Mouse (Mus musculus): ENCODE results near the gene Zfx. TPM values are rescaled to one million over a fixed set of nuclear protein-coding genes. Genes with fewer than 3 reads are reported as not detected.

Gene Zfx
- polyA plus RNA-seq, 1 experiment = 3.8 TPM

- no peaks in the 10 kb centered on the region for H3K27me3 ChIP-seq (ENCODE audit: control insufficient read depth, insufficient read depth, low read length)
- TF ChIP-seq CTCF (IDR thresholded peaks at IDR 0.05; ENCODE audit: extremely low read depth, insufficient read depth, insufficient read length, insufficient replicate concordance) (no peak), POLR2A (IDR thresholded peaks at IDR 0.05; ENCODE audit: low read depth, low read length) (no peak)
- 85% methylated on average over 5 of the region's 5 CpGs for WGBS
- no peaks in the 10 kb centered on the region for H3K36me3 ChIP-seq (ENCODE audit: control insufficient read depth, insufficient read depth, low read length)
- no peak overlapping the region for H3K27ac ChIP-seq (ENCODE audit: insufficient read depth, low read length)
- H3K4me3 ChIP-seq (ENCODE audit: extremely low read depth, insufficient read depth, insufficient read length) = no peak overlapping the region
- DNase-seq (ENCODE audit: low read depth in 1 of 2, low spot score in 2 of 2) = no peak
- H3K4me1 ChIP-seq (ENCODE audit: control insufficient read depth, insufficient read depth, insufficient read length) = no peaks in the 10 kb centered on the region
Observed at GRCm38 (mm10) chrX:94047381-94047780, 76.1 kb downstream of the Zfx start.

- Histone ChIP-seq H3K27ac (ENCODE audit: insufficient read depth, low read length) (no peak overlapping the region), H3K36me3 (ENCODE audit: control insufficient read depth, insufficient read depth, low read length) (no peaks in the 10 kb centered on the region), H3K4me3 (ENCODE audit: extremely low read depth, insufficient read depth, insufficient read length) (no peak overlapping the region), H3K27me3 (ENCODE audit: control insufficient read depth, insufficient read depth, low read length) (no peaks in the 10 kb centered on the region), H3K4me1 (ENCODE audit: control insufficient read depth, insufficient read depth, insufficient read length) (no peaks in the 10 kb centered on the region)
- WGBS = 37% methylated on average over 11 of the region's 11 CpGs
- DNase-seq (ENCODE audit: low read depth in 1 of 2, low spot score in 2 of 2) = peak; percentile 40 to 41
- no peak for TF ChIP-seq POLR2A (IDR thresholded peaks at IDR 0.05; ENCODE audit: low read depth, low read length)
- peak; percentile 34; the same call in 1 of the 2 replicates for TF ChIP-seq CTCF (IDR thresholded peaks at IDR 0.05; ENCODE audit: extremely low read depth, insufficient read depth, insufficient read length, insufficient replicate concordance)
Observed at GRCm38 (mm10) chrX:94032937-94033336, 90.6 kb downstream of the Zfx start.

GRCm38 (mm10) chrX:94030081-94030480, 93.4 kb downstream of the Zfx start:
- no peak for TF ChIP-seq POLR2A (IDR thresholded peaks at IDR 0.05; ENCODE audit: low read depth, low read length)
- TF ChIP-seq CTCF (IDR thresholded peaks at IDR 0.05; ENCODE audit: extremely low read depth, insufficient read depth, insufficient read length, insufficient replicate concordance) = no peak
- WGBS = 91% methylated on average over 7 of the region's 7 CpGs
- no peak overlapping the region for H3K4me3 ChIP-seq (ENCODE audit: extremely low read depth, insufficient read depth, insufficient read length)
- H3K27ac ChIP-seq (ENCODE audit: insufficient read depth, low read length) = no peak overlapping the region
- H3K36me3 ChIP-seq (ENCODE audit: control insufficient read depth, insufficient read depth, low read length) = no peaks in the 10 kb centered on the region
- no peak for DNase-seq (ENCODE audit: low read depth in 1 of 2, low spot score in 2 of 2)
- H3K27me3 ChIP-seq (ENCODE audit: control insufficient read depth, insufficient read depth, low read length) = no peaks in the 10 kb centered on the region
- H3K4me1 ChIP-seq (ENCODE audit: control insufficient read depth, insufficient read depth, insufficient read length) = no peaks in the 10 kb centered on the region

Other genes starting within 250 kb of the Zfx start
- not detected in 2 replicates for gene AU015836, start 155.0 kb downstream of the Zfx start, polyA plus RNA-seq (2012; rRNA removed)
- 23.6 and 23.7 TPM in 2 replicates for gene Eif2s3x, start 89.2 kb upstream of the Zfx start, polyA plus RNA-seq (2012; rRNA removed)
- gene Klhl15, start 110.9 kb upstream of the Zfx start, polyA plus RNA-seq (2012; rRNA removed) = 4.2 and 10.8 TPM in 2 replicates
- gene Fam90a1b, start 243.1 kb upstream of the Zfx start, polyA plus RNA-seq (2012; rRNA removed) = not detected in 2 replicates
- 0.56 and 0.79 TPM in 2 replicates for gene Apoo, start 243.4 kb upstream of the Zfx start, polyA plus RNA-seq (2012; rRNA removed)